Mouse (Mus musculus) spleen, adult 2 months (tissue): ENCODE data around the gene Tnrc6a. TPM values are rescaled to one million over a fixed set of nuclear protein-coding genes. Genes with fewer than 3 reads are reported as not detected.

Source experiments
- DNase-seq, 2 experiments: peaks; one replicate each; pipeline versions ENCODE4 v3.0.0 to v3.0.0-alpha.2; 2012 to 2021; ENCODE audit warnings: low spot score in 2 of 2, low read depth in 1 of 2
- H3K27ac ChIP-seq: fragments of 200-500 bp; 2 replicates; pipeline ENCODE4 v1.5.1; 2012; ENCODE audit warnings: low read length, inconsistent platforms; ENCODE audit not compliant: insufficient read depth
- H3K27me3 ChIP-seq: fragments of 200-500 bp; 2 replicates; pipeline ENCODE4 v1.6.1; 2012; ENCODE audit warnings: mild to moderate bottlenecking, moderate library complexity, low read length, inconsistent platforms; ENCODE audit not compliant: control insufficient read depth, insufficient read depth
- H3K36me3 ChIP-seq: fragments of 200-500 bp; 2 replicates; pipeline ENCODE4 v1.6.1; 2012; ENCODE audit warnings: mild to moderate bottlenecking, low read length, inconsistent platforms; ENCODE audit not compliant: control insufficient read depth, insufficient read depth
- H3K4me1 ChIP-seq: fragments of 200-500 bp; 2 replicates; pipeline ENCODE4 v1.6.1; 2011; ENCODE audit warnings: inconsistent platforms; ENCODE audit not compliant: control insufficient read depth, insufficient read depth, insufficient read length
- H3K4me3 ChIP-seq: fragments of 200-500 bp; 2 replicates; pipeline ENCODE4 v1.5.1; 2011; ENCODE audit warnings: mild to moderate bottlenecking, inconsistent platforms; ENCODE audit not compliant: insufficient read depth, insufficient read length; ENCODE audit errors: extremely low read depth
- CTCF ChIP-seq: fragments of 200-500 bp; IDR thresholded peaks from 2 replicates; pipeline ENCODE4 v1.5.1; 2011; ENCODE audit warnings: mild to moderate bottlenecking, inconsistent platforms; ENCODE audit not compliant: insufficient read depth, insufficient read length, insufficient replicate concordance; ENCODE audit errors: extremely low read depth
- POLR2A ChIP-seq: fragments of 200-500 bp; IDR thresholded peaks from 2 replicates; pipeline ENCODE4 v1.6.1; 2011; ENCODE audit warnings: low read depth, low read length, inconsistent platforms
- WGBS: fragments of 180-500 bp; shearing (Covaris S2); methylation state at CpG from one replicate; pipeline ENCODE4 v1.1.7; 2018; 5-methylcytosine and 5-hydroxymethylcytosine counted together
- polyA plus RNA-seq: library from polyadenylated mRNA; depleted of rRNA; stranded (reverse); fragments of >200 nt; gene quantifications from 2 replicates; pipeline ENCODE4 v1.2.3, GENCODE M21; 2012

Gene Tnrc6a
- polyA plus RNA-seq, 1 experiment = 33.2 TPM

DNA sequence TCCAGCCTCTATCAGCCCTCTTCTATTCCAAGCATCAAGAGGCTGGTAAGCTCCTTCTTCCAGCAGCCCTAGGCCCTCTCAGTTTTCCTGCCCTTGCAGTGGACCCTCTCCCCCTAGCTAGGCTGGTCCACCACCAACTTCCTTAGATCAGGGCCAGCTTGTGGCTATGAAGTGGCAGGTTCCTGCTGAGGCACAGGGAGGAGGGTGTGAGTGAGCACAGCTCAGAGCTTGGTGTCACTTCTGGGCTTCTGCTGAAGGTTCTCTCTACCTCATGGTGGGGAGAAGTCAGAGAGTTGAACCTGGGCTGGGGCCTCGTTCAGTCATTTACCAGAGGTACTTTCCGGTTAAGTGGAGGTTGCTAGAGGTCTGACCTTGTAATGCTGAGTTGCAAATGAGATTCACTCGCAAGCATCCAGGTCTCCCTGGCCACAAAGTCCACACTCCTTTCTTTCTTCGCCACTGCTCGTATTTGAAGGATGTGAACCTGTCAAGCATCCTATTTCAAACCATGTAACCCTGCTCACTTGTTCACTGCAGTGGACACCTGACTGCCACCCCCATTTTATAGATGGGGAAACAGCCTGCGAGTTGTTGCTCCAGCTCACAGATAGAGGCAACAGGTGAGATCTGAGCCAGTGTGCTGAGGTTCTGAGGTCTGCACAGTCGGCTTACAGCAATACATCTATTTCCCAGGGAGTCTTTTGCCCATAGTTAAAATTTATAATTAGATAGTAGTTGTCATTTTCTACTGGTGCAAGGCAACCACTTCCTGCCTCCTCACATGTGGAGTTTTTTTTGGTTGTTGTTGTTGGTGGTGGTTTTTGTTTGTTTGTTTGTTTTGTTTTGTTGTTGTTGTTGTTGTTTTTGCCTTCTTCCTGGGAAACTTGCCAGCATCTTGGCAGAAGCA lies 94.0 kb downstream of the Tnrc6a start:
- H3K27ac ChIP-seq = no peak overlapping the region
- no peaks in the 10 kb centered on the region for H3K36me3 ChIP-seq
- no peaks in the 10 kb centered on the region for H3K4me1 ChIP-seq
- TF ChIP-seq CTCF = no peak
- no peak for TF ChIP-seq POLR2A
- no peak for DNase-seq
- no peak overlapping the region for H3K4me3 ChIP-seq
- no peaks in the 10 kb centered on the region for H3K27me3 ChIP-seq
- WGBS = 72% methylated on average over 7 of the region's 7 CpGs

DNA sequence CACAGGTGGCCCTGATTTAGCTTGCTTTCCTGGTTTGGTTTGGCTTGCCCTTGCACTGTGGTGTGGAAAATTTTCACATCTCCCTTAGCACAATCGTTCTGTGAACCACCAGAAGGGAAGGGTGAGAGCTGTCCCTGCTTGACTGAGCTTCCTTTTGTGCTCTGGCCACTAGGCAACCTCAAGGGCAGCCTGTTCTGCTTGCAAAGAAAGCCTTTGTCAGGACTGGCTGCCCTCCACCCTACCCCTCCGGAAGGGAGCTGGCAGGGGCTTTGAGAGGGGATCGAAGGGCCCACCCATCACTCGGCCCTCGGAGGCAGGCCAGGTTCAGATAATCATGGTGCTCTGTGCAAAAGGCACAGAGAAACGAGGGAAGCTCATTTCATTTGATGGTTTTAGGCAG lies 94.9 kb downstream of the Tnrc6a start:
- no peak for DNase-seq
- Histone ChIP-seq H3K4me3 (no peak overlapping the region), H3K4me1 (no peaks in the 10 kb centered on the region), H3K27me3 (no peaks in the 10 kb centered on the region), H3K27ac (0 out of 2 replicates have a peak overlapping the region, but pooled peaks have one; percentile 8), H3K36me3 (no peaks in the 10 kb centered on the region)
- 62% methylated on average over 6 of the region's 6 CpGs for WGBS
- TF ChIP-seq CTCF = no peak
- no peak for TF ChIP-seq POLR2A

DNA sequence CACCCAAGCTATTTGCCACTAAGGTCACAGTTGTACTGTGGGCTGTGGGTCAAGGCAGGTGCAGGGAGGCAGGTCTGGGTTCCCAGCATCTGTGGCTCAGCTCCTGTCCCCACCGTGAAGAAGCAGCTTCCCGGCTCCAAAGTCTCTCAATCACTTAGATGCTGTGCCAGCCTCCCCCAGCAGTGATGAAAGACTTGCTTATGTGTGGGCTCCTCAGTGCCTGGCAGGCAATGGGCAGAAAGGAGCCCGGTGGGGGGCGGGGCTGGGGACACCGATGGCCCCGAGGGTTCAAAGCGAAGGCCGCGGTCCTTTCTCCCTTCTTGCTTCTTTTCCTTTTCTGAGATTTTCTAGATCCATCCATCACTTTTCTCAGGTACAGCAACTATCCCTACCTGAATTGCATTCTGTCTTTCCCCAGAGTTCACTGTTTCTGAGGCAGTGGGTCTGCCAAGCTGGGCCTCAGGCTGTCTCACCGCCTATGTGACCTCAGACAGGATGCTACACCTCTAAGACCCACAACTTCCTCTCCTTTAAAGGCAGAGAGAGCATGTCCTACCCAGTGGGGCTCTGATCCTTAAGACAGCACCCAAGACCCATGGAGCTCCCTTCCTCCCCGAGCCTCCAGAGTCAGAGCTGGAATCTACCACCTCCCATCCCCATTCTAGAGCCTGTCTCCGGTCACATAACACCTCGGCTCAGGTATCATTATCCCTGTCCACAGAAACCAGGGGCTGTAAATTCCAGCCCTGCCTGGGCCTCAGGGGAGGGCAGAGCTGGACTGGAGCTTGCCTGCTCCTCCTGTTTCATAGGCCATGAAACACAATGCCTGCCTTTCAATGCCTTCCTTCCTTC lies 96.3 kb downstream of the Tnrc6a start:
- no peak overlapping the region for H3K27ac ChIP-seq
- no peaks in the 10 kb centered on the region for H3K36me3 ChIP-seq
- 76% methylated on average over 13 of the region's 13 CpGs for WGBS
- no peaks in the 10 kb centered on the region for H3K27me3 ChIP-seq
- H3K4me1 ChIP-seq = no peaks in the 10 kb centered on the region
- no peak overlapping the region for H3K4me3 ChIP-seq
- no peak for DNase-seq
- no peak for TF ChIP-seq CTCF
- TF ChIP-seq POLR2A = no peak

DNA sequence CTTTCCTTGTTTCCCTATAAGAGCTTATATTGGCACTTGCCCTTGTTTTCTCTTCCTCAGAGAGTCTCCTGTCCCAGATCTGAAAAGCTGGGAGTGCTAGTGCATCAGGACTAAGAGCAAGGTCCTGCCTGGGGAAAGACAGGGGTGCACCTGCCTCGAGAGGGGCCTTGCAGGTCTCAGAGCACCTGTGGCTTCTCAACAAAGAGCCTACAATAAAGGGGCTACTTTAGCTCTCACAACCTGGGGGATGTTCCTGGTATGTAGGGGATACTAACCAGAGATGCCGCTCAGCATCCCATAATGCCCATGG lies 96.9 kb downstream of the Tnrc6a start:
- no peaks in the 10 kb centered on the region for H3K27me3 ChIP-seq
- no peaks in the 10 kb centered on the region for H3K36me3 ChIP-seq
- H3K4me3 ChIP-seq = no peak overlapping the region
- DNase-seq = no peak
- TF ChIP-seq POLR2A (no peak), CTCF (no peak)
- WGBS = 87% methylated on average over 2 of the region's 2 CpGs
- H3K4me1 ChIP-seq = no peaks in the 10 kb centered on the region
- no peak overlapping the region for H3K27ac ChIP-seq

DNA sequence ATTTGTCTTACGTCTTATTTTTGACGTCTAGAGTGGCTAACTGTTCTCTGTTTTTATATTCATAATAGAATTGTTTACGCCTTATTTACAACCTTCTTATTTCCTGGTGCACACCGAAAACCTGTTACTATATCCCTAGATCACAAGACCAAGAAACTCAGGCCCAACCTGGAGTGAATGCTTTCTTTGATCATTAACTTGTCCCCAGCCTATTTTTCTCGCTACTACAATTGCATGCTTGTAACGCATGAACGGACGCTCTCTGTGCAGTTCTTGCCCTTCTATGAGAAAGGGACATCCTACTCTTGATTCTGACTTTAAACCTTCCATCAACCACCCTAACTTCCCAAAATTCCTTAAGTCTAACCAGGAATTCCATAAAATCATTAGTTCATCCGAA lies 100.4 kb downstream of the Tnrc6a start:
- Histone ChIP-seq H3K27ac (no peak overlapping the region), H3K4me1 (no peaks in the 10 kb centered on the region), H3K27me3 (no peaks in the 10 kb centered on the region), H3K4me3 (no peak overlapping the region), H3K36me3 (no peaks in the 10 kb centered on the region)
- DNase-seq = no peak
- TF ChIP-seq POLR2A = no peak
- TF ChIP-seq CTCF = no peak
- WGBS = 91% methylated on average over 9 of the region's 9 CpGs

DNA sequence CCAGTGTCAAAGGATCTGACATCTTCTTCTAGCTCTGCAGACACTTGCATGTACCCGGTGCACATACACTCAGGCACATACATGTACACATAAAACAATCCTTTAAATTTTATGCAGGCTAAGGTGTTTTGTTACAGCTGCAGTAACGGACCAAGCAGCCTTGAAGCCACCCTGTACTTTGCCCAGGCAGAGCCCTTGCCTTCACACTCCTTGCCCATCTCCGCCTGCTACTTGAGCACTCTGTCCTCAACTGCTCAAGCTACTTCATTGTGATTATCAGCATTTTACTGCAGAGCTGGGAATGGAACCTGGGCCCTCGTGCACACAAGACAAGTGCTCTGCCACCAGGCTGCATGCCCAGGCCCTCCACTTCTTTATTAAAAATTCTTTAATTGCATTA lies 101.5 kb downstream of the Tnrc6a start:
- WGBS = 90% methylated on average over 4 of the region's 4 CpGs
- Histone ChIP-seq H3K27me3 (no peaks in the 10 kb centered on the region), H3K4me3 (no peak overlapping the region), H3K27ac (no peak overlapping the region), H3K36me3 (no peaks in the 10 kb centered on the region), H3K4me1 (no peaks in the 10 kb centered on the region)
- DNase-seq = no peak
- no peak for TF ChIP-seq CTCF
- no peak for TF ChIP-seq POLR2A
